Mouse (Mus musculus): ENCODE data around the gene Tube1.
"Not testable (repeated sequence)": the region's sequence is repeated elsewhere in the genome, so short reads cannot be mapped to it uniquely, and the experiment has no call there.

Tube1 gene

GRCm38 (mm10) chr10:39170181-39170580 lies 36.4 kb downstream of the Tube1 start:
- DNase-seq = peak; percentile 84 to 91

GRCm38 (mm10) chr10:39170706-39171105 lies 36.9 kb downstream of the Tube1 start:
- DNase-seq = peak; percentile 23 to 27

DNA sequence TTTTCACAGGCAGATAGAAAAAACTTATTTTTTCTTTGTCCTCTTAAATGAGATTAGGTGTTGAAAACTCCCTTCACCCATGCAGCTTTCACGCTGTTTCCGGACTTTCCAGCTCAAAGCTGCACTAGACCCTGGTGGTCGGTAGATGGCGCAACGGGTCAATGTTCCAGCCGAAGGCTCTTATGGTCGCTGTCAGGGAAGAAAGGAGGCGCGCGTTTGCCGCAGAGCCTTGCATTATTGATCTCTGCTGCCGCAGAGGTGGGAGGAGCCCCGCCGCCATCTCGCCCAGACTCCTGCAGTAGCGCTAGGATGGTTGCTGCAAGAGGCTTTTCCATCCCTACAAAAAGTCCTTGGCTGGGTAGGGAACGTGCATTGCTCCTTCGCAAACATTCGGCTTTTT lies 37.4 kb downstream of the Tube1 start:
- peak; percentile 95 to 96 for DNase-seq

GRCm38 (mm10) chr10:39171603-39172539 lies 38.1 kb downstream of the Tube1 start:
- peak; percentile 92 to 94 for DNase-seq

- peak in 1 of 2 experiments; percentile 9 for DNase-seq
Observed at GRCm38 (mm10) chr10:39172540-39172931, 38.8 kb downstream of the Tube1 start.

- DNase-seq = peak in 1 of 2 experiments; percentile 10
Observed at GRCm38 (mm10) chr10:39173077-39173476, 39.3 kb downstream of the Tube1 start.

DNA sequence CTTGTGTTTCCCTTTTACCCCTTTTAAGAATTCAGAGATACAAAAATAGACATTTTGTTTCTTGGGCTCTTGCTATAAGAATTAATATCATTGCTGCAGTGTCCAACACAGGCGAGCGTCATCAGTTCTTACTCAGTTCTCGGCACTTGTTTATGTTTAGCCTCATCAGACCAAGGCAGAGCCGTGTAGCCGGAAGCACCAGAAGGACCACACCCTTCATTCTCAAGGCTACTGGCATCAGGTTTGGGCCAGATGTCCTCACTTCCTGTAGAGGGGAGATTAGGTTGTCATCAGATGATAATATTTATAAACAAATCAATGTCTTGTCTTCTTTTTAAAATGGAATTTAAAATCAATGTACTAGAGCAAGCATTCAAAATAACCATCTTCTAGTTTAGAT lies 43.2 kb downstream of the Tube1 start:
- no peak for DNase-seq

- no peak for DNase-seq
Observed at GRCm38 (mm10) chr10:39184864-39185544, 51.2 kb downstream of the Tube1 start.

DNA sequence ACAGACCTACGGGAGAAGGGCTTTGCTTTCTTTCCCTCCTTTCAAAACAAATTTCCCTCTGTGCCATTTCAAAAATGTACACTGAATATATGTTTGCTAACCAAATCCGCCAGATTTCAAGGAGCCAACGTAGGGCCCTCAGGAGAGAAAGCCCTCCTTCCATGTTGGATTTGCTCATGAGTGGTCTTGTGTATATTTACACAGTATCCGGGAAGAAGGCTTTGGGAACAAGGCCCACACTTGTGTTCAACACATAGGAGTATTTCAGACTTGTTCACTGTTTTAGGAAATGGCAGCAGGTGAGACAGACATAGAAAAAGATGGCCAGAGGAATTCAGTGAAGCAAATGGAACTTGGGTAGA lies 51.8 kb downstream of the Tube1 start:
- no peak for DNase-seq

- no peak for DNase-seq
Observed at GRCm38 (mm10) chr10:39192673-39193072, 58.9 kb downstream of the Tube1 start.

DNA sequence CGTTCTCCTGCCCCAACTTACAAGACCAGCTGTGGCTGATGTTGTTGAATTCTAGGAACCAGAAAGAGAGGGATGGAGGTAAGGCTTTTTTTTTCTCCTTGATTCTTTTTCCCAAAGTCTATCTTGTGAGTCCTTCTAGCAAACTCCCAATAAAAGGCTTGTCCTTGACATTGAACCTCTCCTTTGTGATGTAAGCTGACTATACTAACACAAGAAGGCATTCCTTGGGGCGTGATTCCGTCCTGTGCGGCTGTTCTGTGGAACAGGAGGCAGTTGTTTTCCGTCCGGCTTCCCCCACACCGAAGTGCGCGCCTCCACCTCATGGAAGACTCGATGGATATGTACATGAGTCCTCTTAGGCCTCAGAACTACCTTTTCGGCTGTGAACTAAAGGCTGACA lies 64.4 kb downstream of the Tube1 start:
- not testable (repeated sequence) for DNase-seq
